Mouse (Mus musculus) gastrocnemius, postnatal 14 days (tissue): ENCODE results near the gene Sec24d. TPM values are rescaled to one million over a fixed set of nuclear protein-coding genes. Genes with fewer than 3 reads are reported as not detected.
A peak's percentile ranks its signal among the peaks of the same experiment; 100 is the strongest.
"Not testable (repeated sequence)": the region's sequence is repeated elsewhere in the genome, so short reads cannot be mapped to it uniquely, and the experiment has no call there.

ENCODE experiments used
- DNase-seq: peaks from one replicate; pipeline ENCODE4 v3.0.0; 2021; ENCODE audit warnings: mixed read lengths
- intact Hi-C: fragments of 180-260 bp; cut with DNase I; formaldehyde crosslinking; loops from one replicate; pipeline ENCODE4 v1.15.1; 2025; ENCODE audit warnings: low total_unique reads
- total RNA-seq, 2 experiments: library from RNA; stranded (reverse); gene quantifications; 2 replicates each; pipeline ENCODE4 v1.2.3; 2021

The Sec24d gene
- total RNA-seq, 2 experiments from 2014 or later, result 17.8 to 23.9 TPM

DNA sequence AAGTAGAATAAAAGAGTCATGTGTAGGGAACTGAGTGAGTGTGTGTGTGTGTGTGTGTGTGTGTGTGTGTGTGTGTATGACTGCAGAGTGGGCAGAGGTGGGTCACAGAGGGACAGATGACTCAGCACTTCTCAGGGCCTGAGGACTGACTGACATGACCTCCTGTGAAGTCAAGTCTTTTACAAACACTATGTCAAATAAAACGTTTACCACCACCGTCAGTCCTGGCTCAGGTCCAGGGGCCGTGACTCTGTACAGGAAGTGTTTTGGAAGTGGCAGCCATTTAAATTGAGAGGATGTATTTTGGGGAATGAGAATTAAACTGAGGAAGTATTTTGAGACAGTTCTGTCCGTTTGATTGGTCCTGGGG is 65.8 kb downstream of the Sec24d start:
- no peak for DNase-seq

DNA sequence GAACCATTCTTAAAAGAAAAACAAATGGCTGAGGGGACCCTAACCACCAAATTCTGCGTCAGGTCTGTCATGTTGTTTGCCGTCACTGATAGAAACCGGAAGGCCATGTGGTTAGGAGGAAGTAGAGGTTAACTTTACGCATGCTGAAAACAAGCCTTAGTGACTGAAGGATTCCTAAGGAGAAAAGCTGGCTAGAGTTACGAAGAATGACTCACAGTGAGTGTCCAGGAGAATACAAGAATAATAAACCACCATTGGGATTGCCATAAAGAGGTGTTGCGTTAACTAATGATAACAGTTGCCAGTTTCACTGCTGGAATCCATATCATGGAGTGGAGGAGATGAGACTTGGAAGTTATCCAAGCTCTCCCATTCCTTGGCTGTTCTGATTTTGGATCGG is 67.7 kb downstream of the Sec24d start:
- no peak for DNase-seq
- intact Hi-C loops, result no loop called here

More for the DNA sequence above, 65.8 kb downstream of the Sec24d start:
- intact Hi-C loops, result no loop called here

DNA sequence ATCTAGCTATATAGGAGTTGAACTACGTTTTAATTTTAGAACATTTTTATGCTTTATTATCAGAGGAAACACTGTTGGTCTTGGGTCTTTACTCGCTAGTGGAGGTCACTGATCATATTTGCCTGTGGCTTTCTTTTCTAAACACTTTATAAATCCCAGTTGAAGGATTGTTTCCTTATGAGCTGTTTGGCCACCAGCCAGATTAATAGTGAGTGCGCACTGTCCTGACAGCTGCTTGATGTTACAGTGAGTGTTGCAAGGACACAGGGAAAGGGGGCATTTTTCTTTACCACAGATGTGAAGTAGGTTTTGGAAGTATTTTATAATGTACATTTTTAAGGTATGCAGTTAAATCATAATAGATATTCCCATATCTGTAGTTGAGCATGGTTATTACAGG is 68.2 kb downstream of the Sec24d start:
- intact Hi-C loops, result no loop called here
- no peak for DNase-seq

DNA sequence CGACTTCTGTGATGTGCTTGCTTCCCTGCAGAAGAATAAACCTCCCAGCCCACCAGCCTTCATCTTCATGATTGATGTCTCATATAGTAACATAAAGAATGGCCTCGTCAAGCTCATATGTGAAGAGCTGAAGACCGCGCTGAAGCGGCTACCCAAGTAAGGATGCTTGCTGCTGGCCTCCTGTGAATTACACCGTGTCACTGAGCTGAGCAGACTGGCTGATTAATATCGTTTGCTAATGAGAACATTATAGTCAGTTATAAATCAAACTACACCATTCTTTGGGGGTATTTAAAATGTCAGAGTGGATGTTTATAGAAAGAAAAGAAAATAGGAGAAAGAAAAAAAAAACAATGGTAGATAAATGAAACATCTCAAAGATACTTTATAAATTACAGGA is 69.2 kb downstream of the Sec24d start:
- no peak for DNase-seq
- intact Hi-C loops, result no loop called here

DNA sequence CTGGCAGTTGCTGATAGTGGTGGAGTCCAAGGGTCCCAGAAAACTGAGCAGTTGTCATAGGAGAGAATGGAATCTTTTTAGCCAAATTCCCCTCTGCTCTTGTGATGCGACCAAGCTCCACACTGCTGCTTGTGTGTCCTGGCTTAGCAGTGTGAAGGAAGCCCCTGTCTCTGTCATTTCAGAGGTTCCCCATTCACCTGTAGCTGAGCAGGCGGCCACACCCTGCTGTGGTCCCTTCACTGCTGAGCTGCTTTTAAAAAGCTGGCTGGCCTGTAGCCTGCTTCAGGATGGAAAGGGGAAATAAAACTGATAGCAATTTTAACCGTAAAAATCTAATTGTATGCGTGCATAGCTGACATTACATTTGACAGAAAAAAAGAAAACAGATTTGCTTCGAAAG is 69.7 kb downstream of the Sec24d start:
- intact Hi-C loops, result no loop called here
- no peak for DNase-seq

DNA sequence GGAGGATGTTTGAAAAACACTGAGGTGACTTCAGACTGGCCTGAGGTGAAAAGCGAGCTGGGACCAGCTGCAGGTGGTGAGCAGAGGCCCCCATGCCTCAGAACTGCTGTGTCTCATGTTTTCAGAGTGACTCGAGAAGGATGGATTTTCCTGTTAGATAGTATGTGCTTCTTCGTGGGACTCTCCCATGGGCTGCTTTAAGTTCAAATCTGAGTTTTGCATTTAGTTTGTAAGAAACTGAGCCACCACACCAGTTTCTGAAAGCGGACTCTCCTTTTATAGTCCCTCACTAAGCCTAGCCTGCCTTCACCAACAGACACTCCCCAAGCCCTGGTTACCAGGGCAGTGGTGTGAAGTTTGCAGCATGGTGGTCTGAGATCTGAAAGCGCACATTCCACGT is 70.6 kb downstream of the Sec24d start:
- intact Hi-C loops, result no loop called here
- no peak for DNase-seq

DNA sequence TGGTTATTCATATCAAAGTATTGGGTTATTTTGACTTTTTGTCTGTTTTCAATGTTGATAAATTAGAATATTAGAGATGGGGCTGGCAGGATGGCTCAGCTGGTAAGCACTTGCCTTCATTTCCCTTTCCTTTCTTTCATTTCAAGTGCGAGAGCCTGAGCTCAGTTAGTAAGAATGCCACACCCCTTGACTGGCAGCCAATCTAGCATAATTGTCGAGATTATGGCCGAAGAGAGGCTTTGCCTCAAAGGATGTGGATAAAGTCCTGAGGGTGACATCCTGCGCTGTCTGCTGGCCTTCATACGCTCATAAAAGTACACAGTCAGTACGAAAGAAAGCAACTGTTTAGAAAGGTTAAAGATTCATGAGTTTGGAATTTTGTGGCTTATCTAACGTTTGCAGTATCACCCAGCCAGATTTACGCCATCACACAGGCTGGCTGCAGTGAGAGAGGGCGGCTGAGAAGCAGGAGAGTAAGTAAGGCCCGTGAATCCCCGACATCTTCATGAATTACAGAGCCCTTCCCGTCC is 71.5 kb downstream of the Sec24d start:
- no peak for DNase-seq
- intact Hi-C loops, result no loop called here

DNA sequence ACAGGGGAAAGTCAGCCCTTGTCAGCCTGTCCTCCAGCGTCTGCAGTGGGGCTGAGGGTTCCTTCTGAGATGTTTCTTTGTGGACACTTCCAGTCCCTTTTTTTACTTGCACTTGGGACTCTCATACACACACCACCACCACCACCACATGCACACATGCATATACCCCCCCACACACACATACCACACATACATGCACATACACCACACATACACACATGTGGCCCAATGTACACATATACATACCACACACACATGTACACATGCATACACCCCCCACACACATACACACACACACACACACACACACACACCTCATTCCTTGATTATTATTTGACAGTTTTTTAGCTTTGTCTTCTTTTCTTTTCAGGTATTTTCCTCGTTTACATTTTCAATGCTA is 73.8 kb downstream of the Sec24d start:
- DNase-seq, result no peak
- intact Hi-C loops, result no loop called here

DNA sequence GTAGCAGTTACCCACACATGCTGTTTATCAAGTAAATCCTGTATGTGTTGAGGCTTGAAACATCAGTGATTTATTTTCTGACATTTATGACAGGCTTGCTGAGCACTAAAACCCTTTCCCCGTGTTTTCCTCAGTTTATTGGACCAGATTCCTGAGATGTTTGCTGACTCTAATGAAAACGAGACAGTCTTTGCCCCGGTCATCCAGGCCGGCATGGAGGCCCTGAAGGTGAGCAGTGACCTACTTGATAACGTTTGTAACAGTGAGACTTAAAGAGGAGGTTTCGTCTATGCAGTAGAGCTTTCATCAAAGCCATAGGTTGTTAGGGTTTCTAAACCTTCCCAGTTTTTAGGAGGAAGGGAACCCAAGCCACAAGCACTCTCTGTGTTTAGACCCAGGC is 76.4 kb downstream of the Sec24d start:
- DNase-seq, result no peak
- intact Hi-C loops, result no loop called here

DNA sequence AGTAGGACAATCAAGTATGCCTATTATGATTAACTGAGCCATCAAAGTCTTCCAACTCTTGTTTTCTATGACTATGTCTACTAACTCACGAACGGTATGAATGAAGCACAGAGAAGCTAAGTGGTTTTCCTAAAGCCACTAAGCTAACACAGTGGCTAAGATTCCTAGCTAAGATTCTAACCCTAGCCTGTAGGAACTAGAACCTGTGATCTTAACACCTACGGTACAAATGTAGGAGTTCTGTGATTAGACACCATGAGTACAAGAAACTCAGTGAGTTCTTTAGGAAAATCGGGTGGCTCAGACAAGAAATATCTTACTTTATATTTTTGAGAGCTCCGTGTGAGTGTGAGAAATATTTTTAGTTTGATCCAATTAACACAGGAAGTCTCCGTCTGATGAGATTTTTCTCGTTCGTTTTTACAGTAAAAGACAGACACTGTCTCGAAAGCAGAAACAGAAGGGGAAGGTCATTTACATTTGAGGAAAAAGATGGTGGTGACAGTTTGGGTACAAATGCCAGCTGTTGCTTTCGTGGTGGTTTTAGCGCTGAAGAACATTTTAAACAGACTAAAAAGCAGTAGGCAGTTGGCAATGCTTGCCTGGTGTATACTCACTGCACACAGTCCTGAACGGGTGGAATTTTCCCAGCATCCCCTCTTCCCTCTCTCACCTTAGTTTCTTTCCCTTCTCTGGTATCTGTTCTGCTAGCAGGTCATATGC is 81.0 kb downstream of the Sec24d start:
- intact Hi-C loops, result no loop called here

DNA sequence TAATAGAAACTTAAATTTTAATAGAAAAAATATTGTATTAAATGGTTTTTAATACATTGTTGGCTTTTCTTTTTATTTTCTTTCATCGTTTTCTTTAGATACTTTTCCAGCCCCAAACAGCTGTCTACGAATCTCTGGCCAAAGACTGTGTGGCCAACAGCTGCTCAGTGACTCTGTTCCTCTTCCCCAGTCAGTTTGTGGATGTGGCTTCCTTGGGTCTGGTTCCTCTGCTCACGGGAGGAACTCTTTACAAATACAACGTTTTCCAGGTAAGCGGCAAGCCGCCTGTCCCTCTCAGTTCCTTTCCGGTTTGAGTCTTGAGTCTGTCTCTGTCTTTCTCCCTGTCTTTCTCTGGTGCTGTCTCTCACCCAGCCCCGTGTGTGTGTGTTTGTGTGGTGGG is 83.3 kb downstream of the Sec24d start:
- DNase-seq, result no peak
- intact Hi-C loops, result loop anchor here (10.0 kb wide), 1 partner anchor 186 kb away; no protein-coding TSS in a partner anchor

More for the DNA sequence above, 81.0 kb downstream of the Sec24d start:
- DNase-seq, result no peak

DNA sequence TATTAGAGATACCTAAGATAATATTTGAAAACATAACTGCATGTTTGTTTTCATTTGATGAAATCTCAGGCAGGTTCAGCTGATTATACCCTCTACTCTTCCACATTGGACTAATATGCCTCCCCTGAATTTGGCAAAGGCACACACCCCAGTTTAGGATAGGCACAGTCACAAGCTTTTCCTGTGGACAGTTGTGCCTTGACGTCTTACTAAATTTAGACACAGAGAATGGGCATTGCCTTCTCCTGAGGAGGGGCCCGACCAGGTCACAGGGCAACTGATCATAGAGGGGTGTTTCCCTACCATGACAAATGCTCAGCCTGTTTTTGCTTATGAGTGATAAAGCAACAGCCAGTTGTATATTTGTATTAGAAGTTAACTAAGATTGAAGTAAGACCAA is 84.3 kb downstream of the Sec24d start:
- intact Hi-C loops, result loop anchor here (10.0 kb wide), 1 partner anchor 187 kb away; no protein-coding TSS in a partner anchor
- DNase-seq, result no peak

DNA sequence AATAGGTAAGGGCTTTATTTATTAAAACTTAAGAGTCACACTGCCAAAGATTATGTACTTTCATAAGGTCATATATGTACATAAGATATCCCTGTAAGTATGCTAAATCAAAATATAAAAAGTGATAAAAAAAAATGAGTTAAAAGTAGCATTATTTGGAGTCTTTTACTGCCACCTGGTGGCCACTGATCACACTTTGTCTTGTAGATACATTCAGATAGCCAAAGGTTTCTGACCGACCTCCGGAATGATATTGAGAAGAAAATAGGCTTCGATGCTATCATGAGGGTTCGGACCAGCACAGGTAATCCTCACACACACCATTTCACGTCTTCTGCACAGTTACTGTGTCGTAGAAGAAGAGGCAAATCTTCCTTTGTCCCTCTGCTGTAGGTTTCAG is 85.9 kb downstream of the Sec24d start:
- DNase-seq, result no peak
- intact Hi-C loops, result loop anchor here (10.0 kb wide), 1 partner anchor 188 kb away; no protein-coding TSS in a partner anchor

DNA sequence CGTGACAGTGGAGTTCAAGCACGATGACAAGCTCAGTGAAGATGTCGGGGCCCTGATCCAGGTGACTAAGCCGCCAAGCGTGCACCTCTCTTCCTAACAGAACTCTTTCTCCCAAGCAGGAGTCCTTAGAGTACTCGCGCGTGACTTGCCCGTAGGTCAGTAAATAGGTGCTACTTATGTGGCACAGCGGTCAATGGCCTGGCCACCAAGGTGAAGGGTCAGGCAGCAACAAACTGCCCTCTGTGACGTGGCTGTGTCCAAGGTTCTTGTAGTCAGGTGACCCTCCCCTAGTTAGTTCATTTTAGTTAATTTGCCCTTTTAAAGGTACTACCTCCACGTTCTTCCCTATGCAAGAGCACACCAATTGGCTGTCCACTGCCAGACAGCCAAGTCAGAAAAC is 86.4 kb downstream of the Sec24d start:
- intact Hi-C loops, result loop anchor here (10.0 kb wide), 1 partner anchor 189 kb away; no protein-coding TSS in a partner anchor
- no peak for DNase-seq

DNA sequence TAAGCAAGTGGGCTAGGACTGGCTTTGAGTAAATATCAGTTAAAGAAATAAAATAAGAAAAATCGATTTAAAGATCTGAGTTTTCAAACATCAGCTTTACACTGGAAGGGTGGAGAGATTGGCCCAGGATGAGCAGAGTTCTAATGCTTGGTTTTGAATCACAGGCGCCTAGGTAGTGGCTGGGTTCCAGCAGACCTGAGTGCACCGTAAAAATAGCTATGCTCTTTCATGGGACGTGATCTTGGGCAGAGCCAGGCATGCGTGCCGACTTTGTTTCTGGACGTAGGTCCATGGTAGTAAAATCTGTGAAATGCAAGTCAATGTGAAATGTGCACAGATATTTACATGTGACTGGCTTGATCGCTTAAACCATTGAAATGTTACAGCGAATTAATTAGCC is 87.1 kb downstream of the Sec24d start:
- intact Hi-C loops, result loop anchor here (10.0 kb wide), 1 partner anchor 190 kb away; no protein-coding TSS in a partner anchor
- DNase-seq, result no peak

DNA sequence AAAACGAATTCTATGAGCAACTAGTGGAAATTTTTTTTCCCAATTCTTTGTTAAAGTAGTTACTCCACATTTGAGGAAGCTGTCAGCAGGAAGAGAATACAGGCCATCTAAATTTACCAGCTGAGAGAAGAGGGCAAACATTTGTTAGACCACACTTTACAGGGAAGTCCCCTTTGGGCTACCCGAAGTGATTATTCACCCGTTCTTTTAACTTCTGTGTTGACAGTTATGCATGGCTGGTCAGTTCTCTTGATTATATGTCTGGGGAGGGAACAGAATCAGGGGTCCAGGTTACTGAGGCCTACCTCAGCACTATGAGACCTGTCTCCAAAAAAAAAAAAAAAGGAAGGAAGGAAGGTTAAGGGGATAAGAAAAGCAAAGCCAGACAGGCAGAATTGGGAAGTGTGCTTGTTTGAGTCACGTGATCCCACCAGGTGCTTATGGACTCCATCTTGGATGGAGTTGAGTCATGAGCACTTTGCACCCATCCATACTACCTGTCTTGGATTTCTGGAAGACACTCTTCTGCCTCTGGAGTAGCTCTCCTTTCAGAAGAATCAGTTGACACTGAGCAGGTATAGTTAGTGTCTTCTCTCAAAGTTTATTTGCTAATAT is 89.2 kb downstream of the Sec24d start:
- DNase-seq, result no peak
- intact Hi-C loops, result loop anchor here (10.0 kb wide), 1 partner anchor 192 kb away; no protein-coding TSS in a partner anchor

DNA sequence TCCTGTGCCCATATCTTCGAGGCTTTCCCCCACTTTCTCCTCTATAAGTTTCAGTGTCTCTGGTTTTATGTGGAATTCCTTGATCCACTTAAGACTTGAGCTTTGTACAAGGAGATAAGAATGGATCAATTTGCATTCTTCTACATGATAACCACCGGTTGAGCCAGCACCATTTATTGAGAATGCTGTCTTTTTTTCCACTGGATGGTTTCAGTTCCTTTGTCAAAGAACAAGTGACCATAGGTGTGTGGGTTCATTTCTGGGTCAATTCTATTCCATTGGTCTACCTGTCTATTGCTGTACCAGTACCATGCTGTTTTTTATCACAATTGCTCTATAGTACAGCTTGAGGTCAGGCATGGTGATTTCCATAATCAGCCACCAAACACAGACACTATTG is 99.6 kb downstream of the Sec24d start:
- intact Hi-C loops, DNase-seq: not testable (repeated sequence)

DNA sequence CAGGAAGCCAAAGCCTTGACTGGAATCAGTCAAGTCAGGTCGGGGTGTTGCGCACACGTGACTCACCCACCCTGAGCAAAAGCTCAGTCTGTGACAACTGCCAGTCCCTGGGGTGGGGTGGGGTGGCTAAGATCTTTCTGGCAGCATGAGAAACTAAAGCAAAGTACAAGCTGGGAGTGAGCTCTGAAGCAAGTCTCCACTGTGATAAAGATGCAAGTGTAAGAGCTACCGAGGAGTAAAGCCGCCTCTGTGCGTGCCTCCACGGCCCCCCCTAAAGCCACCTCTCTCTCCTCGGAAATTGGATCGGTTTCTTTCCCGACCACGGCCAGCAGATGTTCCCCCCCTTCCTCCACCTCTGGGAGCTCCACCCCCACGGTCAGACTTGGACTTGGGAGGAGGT is 101.9 kb downstream of the Sec24d start:
- peak; percentile 14 for DNase-seq
- intact Hi-C loops, result no loop called here

DNA sequence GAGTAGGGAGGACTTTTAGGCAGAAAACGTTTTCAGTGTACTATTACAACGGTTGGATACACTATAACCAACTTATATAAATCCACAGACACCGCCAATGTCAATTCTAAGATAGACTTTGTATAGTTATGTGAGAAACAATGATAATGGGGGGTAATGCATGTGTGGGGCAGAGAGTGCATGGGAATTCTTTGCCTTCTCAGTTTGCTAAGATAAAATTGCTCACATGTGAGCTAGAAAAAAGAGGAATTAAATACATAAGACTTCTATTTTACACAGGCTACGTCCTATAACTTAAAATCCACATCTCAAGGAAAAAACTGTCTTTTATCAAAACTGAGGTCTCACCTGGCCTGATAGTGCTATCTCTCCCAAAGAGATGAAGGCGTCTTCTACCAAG is 103.7 kb downstream of the Sec24d start:
- intact Hi-C loops, result no loop called here
- DNase-seq, result no peak

DNA sequence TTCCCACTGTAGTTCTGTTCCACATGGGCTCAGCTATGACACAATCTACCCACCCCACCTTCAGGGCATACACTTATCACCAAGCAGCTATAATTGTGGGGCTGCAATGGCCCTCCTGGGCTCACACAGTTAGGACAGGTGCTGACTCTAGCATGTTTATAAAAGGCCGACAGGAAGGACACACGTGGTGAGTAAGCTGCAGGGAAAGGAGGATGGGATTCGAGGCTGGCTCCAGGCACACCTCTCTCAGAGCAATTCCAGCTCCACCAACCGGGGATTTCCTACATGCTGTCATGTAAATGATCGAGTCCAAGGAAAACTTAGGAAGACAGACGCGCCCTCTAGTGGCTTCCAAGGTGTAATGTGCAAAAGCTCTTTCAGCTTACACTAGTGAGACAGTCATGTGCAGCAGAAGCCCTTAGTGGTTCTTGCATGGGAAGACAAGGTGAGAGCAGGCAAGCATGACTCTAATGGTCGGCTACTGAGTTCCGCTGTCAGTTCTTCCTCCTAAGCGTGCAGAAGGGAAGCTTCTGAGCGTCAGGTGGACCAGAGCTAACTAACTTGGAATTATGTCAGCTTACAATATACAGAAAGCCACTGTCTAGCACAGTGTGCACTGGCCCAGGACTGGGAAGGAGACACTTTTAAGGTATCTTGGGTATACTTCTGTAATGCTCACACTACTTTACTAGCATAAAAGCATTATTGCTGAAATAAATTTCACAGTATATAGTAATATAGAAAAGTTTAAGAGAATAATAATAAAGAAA is 104.7 kb downstream of the Sec24d start:
- intact Hi-C loops, result no loop called here
- DNase-seq, result peak; percentile 65
